Mouse (Mus musculus) cortical plate, adult 2 months (tissue): ENCODE results near the gene Idh1.

ENCODE experiments used
- CTCF ChIP-seq: fragments of 200-500 bp; IDR thresholded peaks from 2 replicates; pipeline ENCODE4 v1.5.1; 2011; ENCODE audit warnings: mild to moderate bottlenecking, control low read depth, low read length; ENCODE audit not compliant: insufficient read depth; ENCODE audit errors: extremely low read depth
- POLR2A ChIP-seq: fragments of 200-500 bp; IDR thresholded peaks from 2 replicates; pipeline ENCODE4 v1.6.1; 2011; ENCODE audit warnings: mild to moderate bottlenecking, low read length, control low read depth; ENCODE audit not compliant: insufficient read depth; ENCODE audit errors: extremely low read depth

DNA sequence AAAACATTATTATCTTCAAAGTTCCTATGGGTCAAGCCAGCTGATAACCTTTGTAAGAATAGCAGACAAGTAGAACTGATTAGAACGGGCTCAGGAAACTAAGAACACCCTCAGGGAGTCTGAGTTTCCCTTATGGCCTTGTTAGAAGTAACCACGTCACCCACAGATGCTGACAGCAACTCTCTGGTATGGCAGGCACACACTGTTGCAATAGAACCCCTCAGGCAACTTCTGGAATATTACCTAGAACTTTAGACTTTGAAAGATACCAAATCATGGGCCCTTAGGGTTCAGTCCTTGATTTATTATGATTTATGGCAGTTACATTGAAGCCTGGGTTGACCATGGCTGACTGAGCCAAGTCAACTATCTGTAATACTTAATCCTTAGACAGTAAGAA is 39.7 kb downstream of the Idh1 start:
- TF ChIP-seq POLR2A (no peak), CTCF (no peak)
